Mouse (Mus musculus): ENCODE measurements around the gene Ralgapa2.

GRCm38 (mm10) chr2:146320666-146321065 is 191.5 kb downstream of the Ralgapa2 start:
- TF ChIP-seq POLR2A (IDR thresholded peaks at IDR 0.05; ENCODE audit: insufficient read depth, low read length) (no peak), CTCF (IDR thresholded peaks at IDR 0.05; ENCODE audit: low read depth, low read length) (no peak)

Measured in ES-Bruce4 (cell line).